Comparison of ENCODE assay signal across 27 mouse cellular contexts in genomic region chr16:9618206-9618605, GRCm38 (mm10).
DNase-seq lines count a peak whose midpoint lies in the region; ATAC-seq and TF ChIP-seq lines count a peak whose summit lies in the region.
"Had no signal": no experiment of that assay in that cellular context is flagged by ENCODE, and none has a peak within 500 bp of the region (broad histone marks: within the 10 kb centered on the region; RNA-seq: fewer than 3 reads in every experiment).

No protein-coding gene starts in this region.

- H3K4me2 ChIP-seq in forebrain, embryonic 16.5 days (ENCODE audit: low read length), result no peak overlapping the region
- H3K4me2 ChIP-seq in forebrain, embryonic 15.5 days (replicated peaks), result no peak overlapping the region
- no peak overlapping the region for H3K4me2 ChIP-seq in hindbrain, postnatal 0 days (ENCODE audit: low read depth, low read length)
- no peak overlapping the region for H3K4me2 ChIP-seq in hindbrain, embryonic 13.5 days
- no peak overlapping the region for H3K4me2 ChIP-seq in midbrain, embryonic 14.5 days (ENCODE audit: low read length)
- H3K4me2 ChIP-seq in midbrain, embryonic 16.5 days (ENCODE audit: low read length), result no peak overlapping the region
- H3K4me2 ChIP-seq: heart, embryonic 13.5 days; hindbrain, embryonic 14.5 days had no signal

- H3K27me3 ChIP-seq in forebrain, embryonic 16.5 days (replicated peaks; ENCODE audit: control insufficient read depth, insufficient read depth, low read length), result no peaks in the 10 kb centered on the region
- no peaks in the 10 kb centered on the region for H3K27me3 ChIP-seq in forebrain, embryonic 15.5 days
- H3K27me3 ChIP-seq in hindbrain, postnatal 0 days (ENCODE audit: insufficient read depth, low read length), result no peaks in the 10 kb centered on the region
- H3K27me3 ChIP-seq in hindbrain, embryonic 13.5 days, result no peaks in the 10 kb centered on the region
- no peaks in the 10 kb centered on the region for H3K27me3 ChIP-seq in midbrain, embryonic 14.5 days (ENCODE audit: control insufficient read depth, insufficient read depth, low read length)
- no peaks in the 10 kb centered on the region for H3K27me3 ChIP-seq in midbrain, embryonic 16.5 days (ENCODE audit: control insufficient read depth, insufficient read depth, low read depth, low read length)
- H3K27me3 ChIP-seq: CH12.LX; heart, embryonic 13.5 days; Patski had no signal

- no peak overlapping the region for H3K9ac ChIP-seq in forebrain, embryonic 16.5 days (replicated peaks; ENCODE audit: low read depth, low read length)
- H3K9ac ChIP-seq in forebrain, embryonic 15.5 days (replicated peaks), result no peak overlapping the region
- no peak overlapping the region for H3K9ac ChIP-seq in hindbrain, postnatal 0 days (replicated peaks; ENCODE audit: low read length)
- H3K9ac ChIP-seq in hindbrain, embryonic 13.5 days, result no peak overlapping the region
- no peak overlapping the region for H3K9ac ChIP-seq in midbrain, embryonic 14.5 days (replicated peaks; ENCODE audit: low read length)
- no peak overlapping the region for H3K9ac ChIP-seq in midbrain, embryonic 16.5 days (ENCODE audit: low read depth, low read length)
- H3K9ac ChIP-seq: heart, embryonic 13.5 days; hindbrain, embryonic 14.5 days had no signal

- H3K27ac ChIP-seq in forebrain, embryonic 16.5 days (ENCODE audit: low read length), result no peak overlapping the region
- H3K27ac ChIP-seq in forebrain, embryonic 15.5 days (replicated peaks), result no peak overlapping the region
- no peak overlapping the region for H3K27ac ChIP-seq in hindbrain, postnatal 0 days
- H3K27ac ChIP-seq in hindbrain, embryonic 13.5 days, result no peak overlapping the region
- H3K27ac ChIP-seq in midbrain, embryonic 14.5 days (replicated peaks; ENCODE audit: low read depth, low read length), result no peak overlapping the region
- H3K27ac ChIP-seq in midbrain, embryonic 16.5 days (ENCODE audit: low read length), result no peak overlapping the region
- H3K27ac ChIP-seq: heart, adult 2 months; heart, embryonic 10.5 days; heart, embryonic 13.5 days; hindbrain, embryonic 14.5 days had no signal

- DNase-seq in hindbrain, postnatal 0 days (ENCODE audit: low spot score), result peak; percentile 38
- peak; percentile 50 for DNase-seq in midbrain, embryonic 14.5 days
- peak; percentile 38 for DNase-seq in ZHBTc4 (ENCODE audit: low read depth, low spot score)
- no peak for DNase-seq in retina, embryonic 14.5 days (ENCODE audit: low spot score)
- DNase-seq: adrenal gland, adult 8-10 months; adrenal gland, postnatal 25 days; B cell, adult 2 months; cerebellum, adult 18-20 months; cerebellum, adult 9-10 months; cerebellum, postnatal 14 days; gastrocnemius, postnatal 10 days; gastrocnemius, postnatal 36 days; heart, adult 2 months; heart, postnatal 14 days; heart, postnatal 4 days had no signal

- H3K9me3 ChIP-seq in forebrain, embryonic 16.5 days (ENCODE audit: control insufficient read depth, low read length), result no peaks in the 10 kb centered on the region
- no peaks in the 10 kb centered on the region for H3K9me3 ChIP-seq in forebrain, embryonic 15.5 days
- H3K9me3 ChIP-seq in hindbrain, postnatal 0 days (ENCODE audit: low read length), result no peaks in the 10 kb centered on the region
- H3K9me3 ChIP-seq in hindbrain, embryonic 13.5 days, result no peaks in the 10 kb centered on the region
- H3K9me3 ChIP-seq in midbrain, embryonic 14.5 days (ENCODE audit: control insufficient read depth, low read length), result no peaks in the 10 kb centered on the region
- no peaks in the 10 kb centered on the region for H3K9me3 ChIP-seq in midbrain, embryonic 16.5 days (replicated peaks; ENCODE audit: control insufficient read depth, low read length, poor library complexity, severe bottlenecking)
- H3K9me3 ChIP-seq: G1E; heart, embryonic 10.5 days; heart, embryonic 13.5 days had no signal

- no peak overlapping the region for H3K4me3 ChIP-seq in forebrain, embryonic 16.5 days (replicated peaks; ENCODE audit: low read length)
- no peak overlapping the region for H3K4me3 ChIP-seq in forebrain, embryonic 15.5 days
- no peak overlapping the region for H3K4me3 ChIP-seq in hindbrain, postnatal 0 days (ENCODE audit: low read length)
- no peak overlapping the region for H3K4me3 ChIP-seq in hindbrain, embryonic 13.5 days
- no peak overlapping the region for H3K4me3 ChIP-seq in midbrain, embryonic 14.5 days (replicated peaks; ENCODE audit: low read depth, low read length)
- H3K4me3 ChIP-seq in midbrain, embryonic 16.5 days (ENCODE audit: low read depth, low read length), result no peak overlapping the region
- H3K4me3 ChIP-seq: heart, adult 2 months; heart, embryonic 10.5 days; heart, embryonic 13.5 days had no signal

- H3K4me1 ChIP-seq in forebrain, embryonic 16.5 days (replicated peaks; ENCODE audit: control insufficient read depth, insufficient read depth, low read length), result no peaks in the 10 kb centered on the region
- H3K4me1 ChIP-seq in forebrain, embryonic 15.5 days, result no peaks in the 10 kb centered on the region
- no peaks in the 10 kb centered on the region for H3K4me1 ChIP-seq in hindbrain, postnatal 0 days (ENCODE audit: insufficient read depth, low read length)
- no peaks in the 10 kb centered on the region for H3K4me1 ChIP-seq in hindbrain, embryonic 13.5 days (replicated peaks)
- H3K4me1 ChIP-seq in midbrain, embryonic 14.5 days (ENCODE audit: control insufficient read depth, insufficient read depth, low read length), result no peaks in the 10 kb centered on the region
- H3K4me1 ChIP-seq in midbrain, embryonic 16.5 days (ENCODE audit: control insufficient read depth, insufficient read depth, low read length), result no peaks in the 10 kb centered on the region
- H3K4me1 ChIP-seq: heart, embryonic 10.5 days; heart, embryonic 13.5 days had no signal

- no peak for TF ChIP-seq CTCF in hindbrain, postnatal 0 days (IDR thresholded peaks at IDR 0.05; ENCODE audit: low read depth)

- 62% methylated on average over 2 of the region's 2 CpGs for WGBS in forebrain, embryonic 16.5 days
- 41% methylated on average over 2 of the region's 2 CpGs for WGBS in forebrain, embryonic 15.5 days
- 32% methylated on average over 2 of the region's 2 CpGs for WGBS in hindbrain, postnatal 0 days
- WGBS in hindbrain, embryonic 13.5 days, result 52% methylated on average over 2 of the region's 2 CpGs
- WGBS in midbrain, embryonic 14.5 days, result 49% methylated on average over 2 of the region's 2 CpGs
- WGBS in midbrain, embryonic 16.5 days, result 49% methylated on average over 2 of the region's 2 CpGs

- H3K36me3 ChIP-seq in forebrain, embryonic 16.5 days (ENCODE audit: control insufficient read depth, insufficient read depth), result no peaks in the 10 kb centered on the region
- H3K36me3 ChIP-seq in forebrain, embryonic 15.5 days, result no peaks in the 10 kb centered on the region
- no peaks in the 10 kb centered on the region for H3K36me3 ChIP-seq in hindbrain, postnatal 0 days (ENCODE audit: insufficient read depth, low read length)
- no peaks in the 10 kb centered on the region for H3K36me3 ChIP-seq in hindbrain, embryonic 13.5 days
- H3K36me3 ChIP-seq in midbrain, embryonic 14.5 days (ENCODE audit: control insufficient read depth, insufficient read depth, low read length), result no peaks in the 10 kb centered on the region
- H3K36me3 ChIP-seq in midbrain, embryonic 16.5 days (ENCODE audit: control insufficient read depth, insufficient read depth, low read length), result no peaks in the 10 kb centered on the region
- H3K36me3 ChIP-seq: G1E; heart, embryonic 10.5 days; heart, embryonic 13.5 days had no signal

- 0 out of 2 replicates have a peak, but pooled peaks have one; percentile 10 for ATAC-seq in forebrain, embryonic 16.5 days
- ATAC-seq in forebrain, embryonic 15.5 days (replicated peaks), result no peak
- 0 out of 2 replicates have a peak, but pooled peaks have one; percentile 29 for ATAC-seq in hindbrain, postnatal 0 days
- ATAC-seq in hindbrain, embryonic 13.5 days (ENCODE audit: low FRiP score), result no peak
- no peak for ATAC-seq in midbrain, embryonic 14.5 days (ENCODE audit: low FRiP score, low TSS enrichment)
- no peak for ATAC-seq in midbrain, embryonic 16.5 days
- ATAC-seq: activated CD4-positive, CD25-positive, alpha-beta regulatory T cell, adult 4 months; intestine, postnatal 0 days had no signal

Comparison
In these comparisons a context has a peak if more than half of its experiments do, and no peak if none do; other contexts are left out.
1. ATAC-seq: peak in forebrain, embryonic 16.5 days (single experiment) and hindbrain, postnatal 0 days (single experiment); none in forebrain, embryonic 15.5 days (single experiment), hindbrain, embryonic 13.5 days (single experiment), midbrain, embryonic 14.5 days (single experiment) and midbrain, embryonic 16.5 days (single experiment).